Mouse (Mus musculus): Measurements from ENCODE around the gene 2310034G01Rik.

DNA sequence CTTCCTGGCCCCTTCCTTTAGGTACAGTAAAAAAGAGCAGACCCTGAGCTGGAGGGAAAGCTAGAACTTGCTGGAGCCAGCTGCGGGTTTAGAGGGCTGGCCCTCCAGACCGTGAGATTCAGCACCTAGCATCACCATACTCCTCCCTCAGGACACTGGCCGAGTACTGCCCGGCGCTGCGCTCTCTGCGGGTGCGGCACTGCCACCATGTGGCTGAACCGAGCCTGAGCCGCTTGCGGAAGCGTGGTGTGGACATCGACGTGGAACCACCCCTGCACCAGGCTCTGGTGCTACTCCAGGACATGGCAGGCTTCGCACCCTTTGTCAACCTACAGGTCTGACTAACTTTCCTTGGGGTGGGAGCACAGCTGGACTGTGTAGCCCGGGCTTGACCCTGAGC lies 20.2 kb downstream of the 2310034G01Rik start:
- TF ChIP-seq POLR2A (IDR thresholded peaks at IDR 0.05; ENCODE audit: insufficient read depth, low read depth, low read length): no peak
- TF ChIP-seq CTCF (IDR thresholded peaks at IDR 0.05): peak; percentile 95
